Mouse (Mus musculus) brain, embryonic 14.5 days (tissue): ENCODE measurements around the gene C2cd4a.

Source experiments
- CTCF ChIP-seq: fragments of 200-500 bp; IDR thresholded peaks from 2 replicates; pipeline ENCODE4 v1.5.1; 2012; ENCODE audit warnings: inconsistent platforms, mild to moderate bottlenecking, moderate library complexity, borderline replicate concordance; ENCODE audit not compliant: insufficient read depth, insufficient read length; ENCODE audit errors: extremely low read depth
- POLR2A ChIP-seq: fragments of 200-500 bp; IDR thresholded peaks from 2 replicates; pipeline ENCODE4 v1.6.1; 2012; ENCODE audit warnings: mild to moderate bottlenecking, inconsistent platforms, borderline replicate concordance; ENCODE audit not compliant: poor library complexity, insufficient read depth, insufficient read length, severe bottlenecking; ENCODE audit errors: extremely low read depth

- no peak for TF ChIP-seq POLR2A
- TF ChIP-seq CTCF, result no peak
These were observed 46.2 kb upstream of the C2cd4a start for GRCm38 (mm10) chr9:67878197-67878769.
